Mouse (Mus musculus): Measurements from ENCODE around the gene Pbld2.

Gene Pbld2

GRCm38 (mm10) chr10:63062696-63063095 lies 38.6 kb downstream of the Pbld2 start:
- DNase-seq (ENCODE audit: low spot score) = no peak

DNA sequence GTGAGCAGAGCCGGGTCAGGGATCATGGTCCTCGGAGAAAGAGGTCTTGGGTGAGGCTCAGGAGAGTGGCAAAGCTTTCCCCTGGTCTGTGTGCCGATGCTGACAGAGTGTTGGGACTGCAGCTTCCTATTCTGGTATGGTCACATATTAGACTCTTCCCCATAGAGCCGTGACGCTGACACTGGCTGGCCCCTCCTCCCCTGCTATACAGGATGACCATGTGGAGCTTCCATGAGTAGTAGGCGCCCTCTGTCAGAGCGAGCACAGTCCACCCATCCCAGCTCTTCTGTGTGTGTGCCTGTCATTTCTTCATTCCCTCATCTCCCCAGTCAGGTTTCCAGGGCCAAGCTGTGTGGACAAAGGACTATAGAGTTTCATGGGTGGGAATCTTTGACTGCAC lies 39.2 kb downstream of the Pbld2 start:
- DNase-seq (ENCODE audit: low spot score) = no peak

DNA sequence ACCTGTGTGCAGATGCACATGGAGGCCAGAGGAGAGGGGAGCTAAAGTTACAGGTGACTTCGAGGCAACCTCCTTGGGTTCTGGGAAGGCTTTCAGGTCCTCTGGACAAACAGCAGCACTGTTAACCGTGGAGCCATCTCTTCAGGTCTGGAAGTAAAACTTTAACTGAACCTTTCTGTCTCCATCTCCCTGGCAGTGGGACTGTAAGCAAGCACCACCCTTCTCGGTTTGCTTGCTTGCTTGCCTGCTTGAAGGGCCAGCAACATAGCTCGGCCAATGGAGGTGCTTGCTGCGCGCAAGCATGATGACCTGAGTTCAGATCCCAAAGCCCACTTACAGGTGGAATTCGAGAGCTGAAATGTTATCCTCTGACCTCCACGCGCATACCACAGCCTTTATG lies 40.4 kb downstream of the Pbld2 start:
- DNase-seq (ENCODE audit: low spot score) = no peak

- no peak for DNase-seq (ENCODE audit: low spot score)
Observed at GRCm38 (mm10) chr10:63065561-63065960, 41.4 kb downstream of the Pbld2 start.

- peak; percentile 81 for DNase-seq (ENCODE audit: low spot score)
Observed at GRCm38 (mm10) chr10:63065988-63066387, 41.9 kb downstream of the Pbld2 start.

DNA sequence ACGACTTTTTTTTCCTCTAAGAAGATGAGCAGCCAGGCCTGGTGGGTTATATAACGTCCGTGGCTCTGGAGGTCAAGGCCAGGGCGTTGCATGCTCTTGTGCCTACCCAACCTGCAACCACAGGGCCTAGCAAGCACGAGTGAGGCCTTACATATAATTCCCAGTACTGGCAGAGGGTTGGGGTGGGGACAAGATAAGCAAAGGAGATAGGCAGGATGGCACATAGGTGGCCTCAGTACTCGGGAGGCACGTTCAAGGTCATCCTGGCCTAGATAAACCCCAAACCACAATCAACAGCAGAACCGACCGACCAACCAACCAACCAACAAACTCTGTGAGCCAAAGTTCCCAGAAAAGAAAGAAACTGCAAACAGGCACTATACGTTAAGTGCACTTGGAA lies 62.2 kb downstream of the Pbld2 start:
- no peak for DNase-seq (ENCODE audit: low spot score)

DNA sequence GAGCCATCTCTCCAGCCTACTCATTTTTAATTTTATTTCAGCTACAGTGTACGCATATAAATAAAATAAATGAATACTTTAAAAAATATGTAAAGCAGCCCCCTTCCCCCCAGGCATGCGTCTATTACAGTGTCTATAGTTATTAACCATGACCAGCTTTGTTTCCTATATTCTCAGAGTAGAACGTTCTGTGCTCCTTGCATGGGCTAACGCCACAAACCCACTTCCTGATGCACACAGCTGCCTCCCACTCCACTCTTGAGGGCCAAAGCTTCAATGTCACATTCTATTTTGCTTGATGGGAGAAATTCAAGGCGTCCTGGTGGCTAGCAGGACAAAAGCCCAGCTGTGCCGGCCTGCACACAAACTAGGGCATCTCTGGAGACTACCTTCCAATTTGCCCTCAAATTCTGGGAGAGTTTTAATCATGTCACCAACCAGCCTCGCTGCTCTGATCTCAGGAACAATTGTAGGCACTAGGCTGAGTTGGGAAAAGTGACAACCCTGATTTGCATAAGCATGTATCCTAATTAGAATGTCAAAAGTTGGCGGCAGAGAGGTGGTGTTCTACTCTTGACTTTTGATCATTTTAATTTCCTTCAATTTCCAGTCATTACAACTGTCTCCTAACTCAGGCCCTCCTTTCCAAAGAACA lies 65.1 kb downstream of the Pbld2 start:
- no peak for DNase-seq (ENCODE audit: low spot score)

GRCm38 (mm10) chr10:63089758-63090571 lies 65.8 kb downstream of the Pbld2 start:
- no peak for DNase-seq (ENCODE audit: low spot score)

DNA sequence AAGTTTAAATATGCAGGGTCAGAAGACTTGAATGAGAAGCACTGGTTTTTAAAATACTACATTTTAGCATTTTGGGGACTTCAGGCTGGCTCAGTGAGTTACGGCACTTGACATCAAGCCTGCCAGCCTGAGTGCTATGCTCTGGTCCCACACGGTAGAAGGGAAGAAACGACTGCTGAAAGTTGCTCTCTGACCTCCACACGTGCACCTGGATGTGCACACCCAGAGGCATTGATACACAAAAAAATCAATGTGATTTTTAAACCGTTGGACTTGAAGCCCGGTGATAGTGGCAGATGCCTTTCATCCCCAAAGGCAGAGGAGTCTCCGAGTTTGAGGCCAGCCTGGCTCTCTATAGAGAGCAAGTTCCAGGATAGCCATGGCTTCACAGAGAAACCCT lies 67.8 kb downstream of the Pbld2 start:
- DNase-seq (ENCODE audit: low spot score) = no peak

- no peak for DNase-seq (ENCODE audit: low spot score)
Observed at GRCm38 (mm10) chr10:63092616-63093550, 68.8 kb downstream of the Pbld2 start.

- DNase-seq (ENCODE audit: low spot score) = no peak
Observed at GRCm38 (mm10) chr10:63096757-63097156, 72.6 kb downstream of the Pbld2 start.

- no peak for DNase-seq (ENCODE audit: low spot score)
Observed at GRCm38 (mm10) chr10:63098191-63098590, 74.1 kb downstream of the Pbld2 start.

- DNase-seq (ENCODE audit: low spot score) = no peak
Observed at GRCm38 (mm10) chr10:63099521-63099920, 75.4 kb downstream of the Pbld2 start, which contains the start of gene Atoh7. Gene Atoh7 (plus strand): TSS chr10:63099651.

GRCm38 (mm10) chr10:63099941-63100562 lies 75.9 kb downstream of the Pbld2 start:
- no peak for DNase-seq (ENCODE audit: low spot score)

DNA sequence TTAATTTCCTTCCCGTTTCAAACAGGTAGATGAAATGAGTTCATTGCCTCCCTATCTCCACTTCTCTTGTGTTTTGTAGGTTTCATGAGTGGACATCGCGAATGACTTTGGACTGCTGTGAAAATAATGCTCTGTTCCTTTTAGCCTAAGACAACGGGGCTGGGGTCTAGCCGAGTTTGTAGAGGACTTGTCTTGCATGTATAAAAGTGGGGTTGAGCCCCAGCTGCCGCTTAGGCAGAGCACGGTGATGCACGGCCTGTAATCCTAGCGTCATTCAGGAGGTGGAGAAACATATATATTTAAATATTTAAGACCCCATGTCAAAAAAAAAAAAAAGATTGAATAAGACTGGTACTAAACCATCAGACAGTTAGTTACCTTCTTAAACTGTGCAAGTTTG lies 76.5 kb downstream of the Pbld2 start:
- no peak for DNase-seq (ENCODE audit: low spot score)

Data from adipocyte (in vitro differentiated cells).